Mouse (Mus musculus): ENCODE results near the gene Bcs1l.

Bcs1l gene

DNA sequence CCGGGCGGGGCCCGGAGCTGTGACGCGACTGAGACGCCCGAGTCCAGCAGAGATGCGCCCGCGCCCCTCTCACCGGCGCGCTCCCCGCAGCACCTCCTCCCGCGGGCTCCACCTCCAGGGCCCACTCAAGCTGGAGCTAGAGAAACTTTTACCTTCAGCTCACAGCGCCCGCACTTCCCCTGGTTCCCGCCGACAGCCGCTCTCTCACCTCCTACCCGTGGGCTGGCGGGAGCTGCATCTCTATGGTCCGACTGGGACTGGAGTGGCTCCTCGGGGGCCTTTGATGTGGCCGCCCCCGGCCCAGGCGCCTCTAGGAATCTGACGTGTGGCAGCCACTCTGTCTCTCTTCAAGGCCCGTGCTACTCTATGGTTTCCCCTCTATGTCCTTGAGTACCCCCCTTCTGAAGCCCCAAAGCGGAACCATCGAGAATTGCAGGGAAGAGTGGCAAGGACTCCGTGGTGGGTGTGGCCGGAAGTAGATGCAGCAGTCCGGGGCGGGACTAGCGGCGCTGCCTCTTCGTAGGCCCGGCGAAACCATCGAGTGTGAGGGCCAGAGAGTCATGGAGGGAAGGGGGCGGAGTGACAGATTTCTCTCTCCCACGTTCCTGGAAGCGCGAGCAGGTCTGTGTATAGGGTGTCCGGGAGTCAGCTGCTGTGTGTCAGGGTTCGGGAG, at the start of gene Bcs1l, which contains the start of gene Zfp142:
Bcs1l (plus strand) TSS at position 517 of the 673 bp plus-strand sequence.
Zfp142 (minus strand) TSS at position 474 of the 673 bp plus-strand sequence.
- DNase-seq: peak; percentile 99

DNA sequence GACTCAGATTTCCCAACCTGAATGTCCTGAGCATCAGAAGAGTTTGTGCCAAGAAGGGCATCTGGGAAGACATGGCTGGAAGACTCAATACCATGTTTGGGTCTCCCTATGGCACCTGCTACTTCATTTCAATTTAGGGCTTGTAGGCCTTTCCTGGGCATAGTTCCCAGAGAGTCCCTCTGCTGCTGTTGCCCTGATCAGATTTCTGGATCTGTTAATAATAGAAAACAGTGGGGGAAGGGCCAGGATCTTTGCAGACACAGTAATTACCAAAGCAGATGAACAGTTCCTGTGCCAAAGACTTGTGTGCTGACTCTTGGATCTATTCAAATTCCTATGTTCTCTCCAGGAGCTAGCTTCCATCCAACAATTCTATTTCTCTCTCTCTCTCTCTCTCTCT, 49.4 kb upstream of the Bcs1l start:
- DNase-seq: peak; percentile 8

DNA sequence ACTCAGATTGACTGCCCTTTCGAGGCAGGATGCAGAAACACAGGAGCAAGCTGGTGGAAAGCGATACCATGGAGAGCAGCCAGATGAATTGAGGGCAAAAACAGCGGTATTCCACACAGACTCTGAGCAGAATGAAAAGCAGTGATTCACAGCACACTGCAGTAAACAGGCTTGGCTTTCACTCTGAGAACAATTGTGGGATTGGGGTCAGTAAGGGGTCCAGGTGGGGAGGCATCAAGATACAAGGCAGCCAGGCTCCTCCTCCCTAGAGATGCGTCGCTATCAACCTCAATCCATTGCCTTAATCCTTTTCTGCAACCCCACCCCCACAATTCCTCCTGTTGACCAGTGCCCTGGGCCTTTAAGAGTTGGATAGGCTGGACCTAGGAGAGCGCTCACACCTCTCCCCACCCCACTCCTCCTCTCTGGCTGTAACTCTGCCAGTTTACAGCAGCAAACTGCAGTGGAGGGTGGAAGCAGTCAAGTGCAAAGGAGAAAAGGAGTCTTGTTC, 45.6 kb upstream of the Bcs1l start, which contains the start of gene Plcd4:
Plcd4 (plus strand) TSS at position 438 of the 511 bp plus-strand sequence.
- peak; percentile 27 for DNase-seq

DNA sequence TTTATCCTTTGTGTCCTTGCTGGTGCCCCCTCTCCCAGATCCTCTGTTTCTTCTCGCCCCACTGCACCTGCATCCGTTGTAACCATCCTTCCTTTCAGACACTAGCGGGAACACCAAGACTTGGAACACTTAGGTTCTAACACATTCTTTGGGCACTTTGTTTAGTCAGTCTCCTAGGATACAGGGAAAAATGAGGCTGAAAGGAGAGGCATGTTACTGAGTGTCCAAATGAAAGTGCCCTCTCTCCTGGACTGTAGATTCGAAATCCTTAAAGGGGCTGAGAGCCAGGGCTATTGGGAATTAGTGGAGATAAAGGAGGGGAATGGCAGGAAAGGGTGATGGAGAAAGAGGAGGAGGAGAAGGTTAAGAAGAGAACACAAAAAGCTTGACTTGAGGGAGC, 43.9 kb upstream of the Bcs1l start, which contains the start of gene Usp37:
Usp37 (minus strand) TSS at position 101 of the 400 bp plus-strand sequence.
- no peak for DNase-seq

DNA sequence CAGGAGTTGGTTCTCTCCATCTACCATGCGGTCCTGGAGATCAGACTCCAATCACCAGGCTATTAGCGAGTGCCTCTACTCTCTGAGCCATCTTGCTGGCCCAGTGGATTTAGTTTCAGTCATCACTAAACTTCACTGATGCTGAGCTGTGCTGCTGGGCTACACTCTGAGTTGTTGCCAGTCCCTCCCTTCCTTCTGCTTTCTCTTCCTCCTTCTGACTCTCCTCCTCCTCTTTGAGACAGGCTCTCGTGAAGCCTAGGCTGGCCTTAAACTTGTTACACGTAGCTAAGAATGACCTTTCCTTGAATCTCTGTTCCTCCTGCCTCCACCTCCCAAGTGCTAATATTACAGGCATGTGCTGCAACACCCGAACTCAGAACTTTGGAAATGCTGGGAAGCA, 29.0 kb upstream of the Bcs1l start:
- DNase-seq: no peak

DNA sequence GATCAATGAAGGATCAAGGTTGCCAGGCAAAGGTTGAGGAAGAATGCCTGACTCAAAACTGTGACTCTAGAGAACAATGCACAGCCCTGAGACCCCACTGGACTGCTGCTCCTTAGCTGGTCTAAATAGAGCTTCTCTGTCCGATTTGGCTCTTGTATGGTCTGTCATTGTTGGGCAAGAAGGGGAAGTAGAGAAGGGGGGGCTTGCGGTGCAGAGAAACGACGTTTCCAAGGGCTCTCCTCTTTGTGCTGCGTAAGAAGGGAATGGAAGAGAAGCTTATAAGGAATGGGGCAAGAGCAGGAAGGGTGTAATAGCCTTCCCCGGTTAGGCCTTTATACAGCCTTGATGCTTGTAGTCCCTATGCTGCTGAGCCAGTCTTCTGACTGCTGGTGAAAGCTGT, 22.3 kb upstream of the Bcs1l start:
- no peak for DNase-seq

DNA sequence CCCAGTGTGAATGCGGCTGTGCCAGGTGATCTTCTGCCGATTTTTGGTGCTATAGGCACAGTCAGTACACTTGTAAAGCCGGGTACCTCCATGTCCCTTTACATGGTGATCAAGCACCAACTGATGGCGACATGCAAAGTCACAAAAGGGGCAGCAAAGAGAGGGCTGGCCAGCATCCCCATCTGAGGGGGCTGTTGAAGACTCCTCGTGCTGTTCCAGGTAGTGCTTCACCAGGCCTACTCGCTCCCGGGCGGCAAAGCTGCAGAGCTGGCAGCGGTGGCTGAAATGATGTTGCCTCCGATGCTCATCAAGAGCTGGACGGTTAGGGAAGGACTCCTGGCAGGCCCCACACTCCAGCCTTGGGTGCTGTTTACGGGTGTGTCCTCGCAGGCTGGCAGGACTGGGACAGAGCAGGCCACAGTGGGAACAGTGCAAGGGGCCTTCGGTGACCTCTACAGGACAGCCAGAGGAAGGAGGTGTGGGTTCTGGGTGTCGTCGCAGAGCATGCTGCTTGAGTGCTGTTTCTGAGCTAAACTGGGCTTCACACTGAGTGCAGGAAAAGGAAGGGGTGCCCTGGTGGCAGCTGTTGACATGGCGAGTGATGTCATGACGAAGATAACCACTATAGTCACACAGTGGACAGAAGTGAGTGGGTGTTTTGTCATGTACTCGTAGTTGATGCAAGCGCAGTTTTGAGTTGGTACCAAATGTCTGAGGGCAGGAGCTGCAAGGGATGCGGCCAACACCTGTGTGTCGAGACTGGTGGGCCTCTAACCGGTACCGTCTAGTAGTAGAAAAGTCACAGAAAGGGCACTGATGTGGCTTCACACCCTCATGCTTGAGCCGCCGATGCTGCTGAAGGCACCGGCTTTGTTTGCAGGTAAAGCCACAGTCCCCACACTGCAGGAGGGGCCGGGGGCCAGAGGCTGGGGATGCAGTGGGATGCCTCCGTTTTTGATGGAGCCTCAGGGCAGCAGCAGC, 18.1 kb upstream of the Bcs1l start:
- no peak for DNase-seq

DNA sequence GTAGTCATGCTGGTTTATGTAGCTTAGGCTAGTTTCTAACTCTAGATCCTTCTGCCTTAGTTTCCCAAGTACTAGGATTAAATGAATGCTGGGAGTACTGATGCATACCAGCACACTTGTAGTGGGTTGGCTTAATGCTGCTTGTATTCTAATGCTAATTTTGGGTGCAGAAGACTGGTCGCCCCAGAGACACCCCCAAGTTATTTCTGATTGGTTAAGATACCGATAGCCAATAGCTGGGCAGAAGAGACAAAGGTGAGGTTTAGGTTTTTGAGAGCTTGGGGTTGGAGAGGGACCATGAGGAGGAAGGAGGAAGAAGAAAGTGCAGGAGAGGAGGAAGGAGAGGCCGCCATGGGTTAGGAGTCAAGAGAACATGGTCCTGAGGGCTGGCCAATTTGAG, 5.5 kb upstream of the Bcs1l start:
- DNase-seq: no peak

DNA sequence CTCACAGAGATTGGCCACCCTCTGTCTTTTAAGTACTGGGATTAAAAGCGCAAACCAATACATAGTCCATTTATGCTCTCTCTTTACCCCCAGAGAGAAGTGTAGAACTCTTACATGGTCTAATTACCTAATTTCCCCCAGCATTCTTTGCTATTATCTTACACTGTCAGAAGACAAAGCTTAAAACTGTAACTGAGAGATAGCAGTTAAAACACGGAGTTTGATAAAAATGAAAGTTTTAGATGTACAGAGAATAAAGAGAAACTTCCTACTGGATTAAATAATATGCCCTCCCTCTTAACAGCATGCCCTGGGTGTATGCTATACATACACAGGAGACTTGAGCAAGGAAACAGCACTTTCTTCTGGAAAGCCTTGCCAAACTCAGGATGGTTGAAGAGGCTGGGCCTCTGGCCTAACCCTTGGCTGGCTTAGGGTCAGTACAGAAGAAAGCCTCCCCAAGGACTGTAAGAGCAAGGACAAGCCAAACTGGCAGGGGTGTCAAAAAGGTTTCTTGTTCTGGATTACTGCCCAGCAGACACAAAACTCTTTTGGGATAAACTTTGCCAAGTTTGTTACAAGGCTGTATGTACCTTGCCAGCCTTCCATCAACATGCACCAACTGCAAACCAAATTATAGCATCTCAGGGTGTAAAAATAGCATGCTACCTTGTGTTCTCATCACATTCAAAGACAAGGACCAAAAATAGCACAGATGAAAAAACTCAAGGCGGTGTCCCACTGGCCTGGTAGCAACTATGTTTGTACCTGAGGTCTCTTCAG, 3.3 kb upstream of the Bcs1l start:
- no peak for DNase-seq

DNA sequence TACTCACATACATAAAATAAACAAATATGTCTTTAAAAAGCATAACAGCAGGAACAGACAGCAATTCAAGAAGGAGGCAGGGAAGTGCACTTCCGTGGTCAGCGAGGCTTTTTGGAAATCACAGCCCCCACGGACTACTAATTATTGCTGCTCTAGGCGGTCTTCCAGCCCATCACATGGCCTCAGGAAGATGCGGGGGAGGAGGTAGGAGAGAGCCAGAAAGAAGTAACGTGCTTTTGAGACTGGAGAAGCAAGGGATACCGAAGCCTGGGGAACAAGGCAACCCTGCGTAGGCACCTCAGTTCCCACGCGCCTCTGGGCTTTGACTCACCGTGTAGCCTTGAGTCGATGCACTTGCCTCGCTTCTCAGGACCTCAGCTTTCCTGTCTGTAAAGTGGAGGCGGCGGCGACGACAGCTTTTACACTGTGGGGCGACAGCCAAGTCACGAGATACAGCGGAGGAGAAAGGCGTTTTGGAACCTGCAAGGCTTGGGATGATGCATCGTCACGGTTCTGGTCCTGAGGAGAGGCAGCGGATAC, 786 bp upstream of the Bcs1l start:
- peak; percentile 88 for DNase-seq

DNA sequence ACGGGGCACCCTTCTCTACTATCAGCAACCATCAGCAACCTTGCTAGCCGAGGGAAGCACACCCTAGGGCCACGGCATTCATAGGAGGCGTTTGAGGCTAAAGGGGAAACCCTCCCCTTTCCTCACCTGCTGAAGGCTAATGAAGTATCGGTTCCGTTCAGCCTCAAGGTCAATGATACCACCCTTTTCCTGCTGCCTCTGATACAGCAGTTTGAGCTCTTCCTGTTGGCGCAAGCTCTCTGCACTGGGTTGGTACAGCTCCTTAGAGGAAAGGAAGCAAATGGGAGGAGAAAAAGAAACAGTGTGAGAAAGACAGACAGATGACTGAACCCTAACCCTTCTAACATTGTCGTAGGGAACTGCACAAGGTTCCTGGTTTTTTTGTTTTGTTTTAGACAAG, 6.3 kb downstream of the Bcs1l start:
- DNase-seq: no peak

DNA sequence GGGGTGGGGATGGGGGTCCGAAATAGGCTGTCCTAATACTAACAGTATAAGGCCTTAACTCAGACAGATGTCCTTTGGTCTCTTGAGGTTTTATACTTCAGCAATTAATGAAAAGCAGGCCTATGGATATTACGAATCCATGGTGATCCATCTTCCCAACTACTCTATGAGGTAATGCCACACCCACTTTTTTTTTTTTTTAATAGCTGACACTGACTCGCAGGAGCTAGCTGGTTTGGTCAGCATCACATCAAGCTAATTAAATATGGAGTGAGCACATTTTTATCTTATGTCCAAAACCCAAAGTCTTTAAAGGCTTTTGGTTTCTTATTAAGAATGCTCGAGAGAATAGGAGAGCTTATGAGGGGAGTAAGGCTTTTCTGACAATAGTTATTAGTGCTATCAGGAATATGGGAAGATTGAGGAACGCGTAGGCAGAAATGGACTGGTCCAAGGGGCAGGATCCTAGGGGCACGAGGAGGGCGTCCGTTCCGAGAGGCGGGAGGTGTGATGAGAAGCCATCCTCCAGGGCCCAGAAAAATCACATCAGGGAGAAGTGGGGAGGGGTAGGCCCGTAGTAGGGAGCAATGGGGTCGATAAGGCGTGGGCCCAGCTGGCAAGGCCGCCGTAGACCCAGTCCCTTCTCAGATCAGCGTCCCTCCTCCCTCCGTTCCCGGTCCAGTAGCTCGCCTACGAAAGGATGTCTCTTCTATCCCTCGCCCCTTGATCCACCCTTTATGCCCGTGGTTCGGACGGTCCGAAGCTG, 12.6 kb downstream of the Bcs1l start:
- DNase-seq: no peak

DNA sequence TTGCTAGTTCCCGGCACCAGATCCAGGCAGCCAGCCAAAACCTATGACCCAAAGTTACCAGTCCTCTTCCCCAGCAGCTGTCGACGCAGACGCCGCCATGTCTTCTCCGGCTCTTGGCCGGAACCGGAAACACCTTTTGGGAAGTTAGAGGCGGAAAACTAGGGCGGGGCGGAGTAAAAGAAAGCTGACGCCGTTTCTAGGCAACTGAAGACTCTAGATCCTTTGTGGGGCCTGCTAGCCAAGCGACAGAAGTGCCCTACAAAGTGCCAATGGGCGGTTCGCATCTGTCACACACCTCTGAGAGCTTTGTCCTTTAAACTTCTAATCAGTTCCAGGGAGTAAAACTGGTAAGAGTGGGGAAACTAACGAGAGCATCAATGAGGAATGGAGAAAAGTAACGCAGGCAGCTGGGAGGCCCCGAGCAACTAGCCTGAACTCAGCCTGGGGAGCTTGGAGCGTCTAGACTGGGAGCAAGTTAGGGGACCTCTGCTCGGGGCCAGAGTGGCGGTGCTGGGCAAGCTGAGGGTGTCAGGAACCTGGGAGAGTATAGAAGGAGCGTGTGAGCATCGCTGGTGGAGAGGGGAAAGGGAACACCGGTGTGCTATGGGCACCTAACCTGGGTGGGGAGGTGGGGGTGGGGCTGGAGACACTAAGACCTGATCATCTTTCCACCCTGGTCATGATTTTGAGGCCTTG, 13.3 kb downstream of the Bcs1l start, which contains the start of the genes Rnf25 and Stk36:
Rnf25 (minus strand) TSS at position 131 of the 696 bp plus-strand sequence.
Stk36 (plus strand) TSS at position 179 of the 696 bp plus-strand sequence.
- peak; percentile 91 for DNase-seq

DNA sequence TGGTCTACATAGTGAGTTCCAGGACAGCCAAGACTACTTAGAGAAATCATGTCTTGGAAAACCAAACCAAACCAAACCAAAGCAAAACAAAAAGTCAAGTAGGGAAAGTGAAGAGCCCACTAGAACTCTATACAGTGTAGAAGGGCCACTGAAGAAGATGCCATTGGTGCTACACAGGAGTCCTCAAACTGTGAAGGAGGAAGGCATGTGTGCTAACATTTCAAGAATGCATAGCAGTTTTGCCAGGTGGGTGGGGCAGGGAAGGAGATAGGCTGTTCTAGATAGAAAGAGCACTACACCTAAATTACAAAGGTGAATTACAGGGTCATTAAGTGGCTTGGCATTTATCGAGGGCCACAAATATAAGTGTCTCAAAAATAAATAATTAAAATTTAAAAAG, 36.1 kb downstream of the Bcs1l start:
- no peak for DNase-seq

DNA sequence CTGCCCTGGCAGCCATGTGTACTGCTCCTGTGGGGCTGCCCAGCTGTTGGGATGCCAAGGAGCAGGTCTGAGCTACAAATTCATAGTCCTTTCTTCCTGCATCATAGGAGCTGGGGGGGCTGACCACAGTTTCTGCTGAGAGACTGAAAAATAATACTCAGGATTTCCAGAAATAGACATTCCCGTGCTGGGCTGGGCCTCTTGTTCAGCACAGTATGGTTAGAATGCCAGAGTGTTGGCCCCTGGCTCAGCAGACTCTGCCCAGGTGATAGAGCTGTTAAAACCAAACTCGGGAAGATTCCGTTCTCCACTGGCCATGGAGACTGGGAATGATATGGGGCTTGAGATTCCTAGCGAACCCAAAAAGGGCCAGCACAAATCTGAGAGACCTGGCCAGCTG, 38.0 kb downstream of the Bcs1l start:
- DNase-seq: no peak

DNA sequence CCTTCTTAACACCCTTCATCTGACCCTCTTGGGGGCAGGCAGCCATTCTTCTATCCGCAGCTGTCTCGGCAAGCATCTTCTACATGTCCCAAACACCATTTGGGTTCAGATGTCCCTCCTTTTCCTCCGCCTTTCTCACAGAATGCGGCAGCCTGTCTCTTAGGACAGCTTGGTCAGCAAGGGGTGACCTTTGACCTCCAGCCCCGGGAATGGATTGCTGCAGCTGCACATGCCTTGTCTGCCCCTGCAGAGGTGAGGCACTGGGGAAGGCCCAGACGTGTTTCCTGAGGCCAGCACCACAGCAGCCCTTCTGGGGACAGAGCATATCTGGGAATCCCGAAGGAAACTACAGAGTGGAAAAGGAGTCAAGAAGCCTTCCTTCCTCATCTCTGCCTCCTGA, 39.9 kb downstream of the Bcs1l start:
- no peak for DNase-seq

DNA sequence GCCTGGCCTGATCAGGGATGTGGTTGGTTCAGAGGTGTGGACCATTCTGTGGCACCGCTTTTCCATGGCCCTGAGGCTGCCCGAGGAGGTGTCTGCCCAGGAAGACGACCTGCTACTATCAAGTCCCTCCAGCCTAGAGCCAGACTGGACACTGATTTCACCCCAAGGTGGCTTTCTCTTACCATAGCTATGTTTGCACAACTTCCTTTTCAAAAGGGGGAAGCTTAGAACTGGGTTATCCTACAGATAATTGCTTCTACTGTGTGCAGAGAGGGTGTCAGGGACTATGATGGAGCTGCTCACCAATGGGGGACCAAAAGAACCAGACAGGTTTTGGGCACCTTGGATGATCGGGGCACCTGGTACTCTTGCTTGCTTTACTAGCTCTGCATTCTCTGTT, 44.6 kb downstream of the Bcs1l start:
- DNase-seq: no peak

Measured in right cerebral cortex, adult 18-20 months (tissue).